Mouse (Mus musculus) liver, embryonic 14.5 days (tissue): ENCODE measurements around the gene Sec61g.

ENCODE experiments used
- CTCF ChIP-seq: IDR thresholded peaks from 2 replicates; pipeline ENCODE4 v1.5.1; 2016; ENCODE audit warnings: antibody characterized with exemption, low read depth, control low read depth
- EP300 ChIP-seq: IDR thresholded peaks from 2 replicates; pipeline ENCODE4 v1.6.1; 2016; ENCODE audit warnings: antibody characterized with exemption, low read depth

DNA sequence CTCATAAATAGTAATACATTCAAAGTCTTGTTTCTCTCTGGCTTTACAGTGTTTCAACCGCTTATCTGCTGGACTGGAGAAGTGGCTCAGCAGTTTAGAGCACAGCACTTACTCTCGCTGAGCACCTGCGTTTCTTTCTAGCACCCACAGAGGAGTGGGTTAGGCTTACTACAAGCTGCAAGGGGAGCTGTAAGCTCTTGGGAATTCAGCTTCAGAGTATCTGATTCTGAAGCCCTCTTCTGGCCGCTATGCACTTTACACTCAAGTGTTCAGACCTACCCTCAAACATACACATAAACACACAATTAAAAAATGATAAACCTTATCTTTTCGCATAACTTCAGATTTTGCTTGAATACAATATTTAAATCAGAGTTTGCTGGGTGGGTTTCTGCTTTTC is 24.6 kb upstream of the Sec61g start:
- TF ChIP-seq CTCF (peak; percentile 31; the same call in 1 of the 2 replicates), EP300 (no peak)
